Mouse (Mus musculus): ENCODE measurements around the gene Gm10160.

DNA sequence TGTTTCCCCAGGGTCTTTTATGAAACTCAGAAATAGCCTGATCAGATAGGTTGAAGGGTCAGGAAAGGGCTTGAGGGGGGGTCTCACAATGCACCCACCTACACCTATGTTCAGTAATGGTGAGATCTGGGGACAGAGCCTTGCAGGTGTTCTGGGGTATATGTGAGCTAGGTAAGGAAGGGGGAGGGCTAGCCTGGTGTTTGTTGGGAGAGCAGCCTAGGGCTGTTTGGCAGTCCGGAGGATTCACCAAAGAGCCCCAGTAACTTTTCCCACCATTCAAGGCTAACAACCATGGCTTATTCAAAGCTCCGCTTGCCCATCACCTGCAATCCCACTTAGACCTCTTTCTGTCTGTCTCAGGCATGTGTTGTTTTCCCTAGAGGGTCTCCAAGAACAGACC, 5.9 kb upstream of the Gm10160 start:
- no peak for TF ChIP-seq CTCF (IDR thresholded peaks at IDR 0.05; ENCODE audit: low read depth, low read length)
- no peak for TF ChIP-seq TAL1 (conservative IDR thresholded peaks at IDR 0.05; ENCODE audit: low read depth, low read length)
- TF ChIP-seq GATA1 (IDR thresholded peaks at IDR 0.05; ENCODE audit: borderline replicate concordance, low read length), result no peak
- TF ChIP-seq POLR2AphosphoS5 (IDR thresholded peaks at IDR 0.05; ENCODE audit: insufficient replicate concordance, low read depth, low read length), result no peak
- no peak for TF ChIP-seq GATA2 (IDR thresholded peaks at IDR 0.05; ENCODE audit: borderline replicate concordance, low read depth, low read length)

All from G1E (cell line).